Mouse (Mus musculus) adrenal gland, postnatal 14 days (tissue): ENCODE data around the gene Slc16a10. TPM values are rescaled to one million over a fixed set of nuclear protein-coding genes. Genes with fewer than 3 reads are reported as not detected.

Experiments used
- DNase-seq: peaks from one replicate; pipeline ENCODE4 v3.0.0; 2021; ENCODE audit warnings: mixed read lengths
- total RNA-seq: library from RNA; stranded (reverse); gene quantifications from 2 replicates; pipeline ENCODE4 v1.2.3, GENCODE M21; 2021

Gene Slc16a10
- total RNA-seq, 1 experiment from 2014 or later: 29.7 TPM

GRCm38 (mm10) chr10:40068595-40068994, 73.5 kb downstream of the Slc16a10 start:
- no peak for DNase-seq

- DNase-seq: no peak
Measured at GRCm38 (mm10) chr10:40067529-40067928, 74.5 kb downstream of the Slc16a10 start.

GRCm38 (mm10) chr10:40067071-40067470, 75.0 kb downstream of the Slc16a10 start:
- DNase-seq: no peak

GRCm38 (mm10) chr10:40065357-40065756, 76.7 kb downstream of the Slc16a10 start:
- no peak for DNase-seq

- no peak for DNase-seq
Measured at GRCm38 (mm10) chr10:40063291-40063890, 78.7 kb downstream of the Slc16a10 start.

- no peak for DNase-seq
Measured at GRCm38 (mm10) chr10:40062812-40063211, 79.2 kb downstream of the Slc16a10 start.

- no peak for DNase-seq
Measured at GRCm38 (mm10) chr10:40061926-40062325, 80.1 kb downstream of the Slc16a10 start.

- DNase-seq: no peak
Measured at GRCm38 (mm10) chr10:40058786-40059120, 83.3 kb downstream of the Slc16a10 start.

GRCm38 (mm10) chr10:40058062-40058785, 83.8 kb downstream of the Slc16a10 start:
- DNase-seq: peak; percentile 53

GRCm38 (mm10) chr10:40057615-40058014, 84.4 kb downstream of the Slc16a10 start:
- no peak for DNase-seq

GRCm38 (mm10) chr10:40054455-40054854, 87.6 kb downstream of the Slc16a10 start:
- no peak for DNase-seq

- no peak for DNase-seq
Measured at GRCm38 (mm10) chr10:40053896-40054295, 88.2 kb downstream of the Slc16a10 start.

- peak; percentile 37 for DNase-seq
Measured at GRCm38 (mm10) chr10:40053257-40053895, 88.7 kb downstream of the Slc16a10 start.

GRCm38 (mm10) chr10:40051997-40052396, 90.1 kb downstream of the Slc16a10 start:
- DNase-seq: no peak

GRCm38 (mm10) chr10:40050763-40051162, 91.3 kb downstream of the Slc16a10 start:
- no peak for DNase-seq

GRCm38 (mm10) chr10:40041339-40041738, 100.7 kb downstream of the Slc16a10 start:
- DNase-seq: peak; percentile 43

GRCm38 (mm10) chr10:40036686-40037560, 105.1 kb downstream of the Slc16a10 start:
- no peak for DNase-seq

GRCm38 (mm10) chr10:40034956-40035355, 107.1 kb downstream of the Slc16a10 start:
- DNase-seq: no peak

GRCm38 (mm10) chr10:40032897-40033296, 109.2 kb downstream of the Slc16a10 start:
- DNase-seq: no peak

GRCm38 (mm10) chr10:40030716-40031115, 111.3 kb downstream of the Slc16a10 start:
- no peak for DNase-seq

GRCm38 (mm10) chr10:40029610-40030009, 112.4 kb downstream of the Slc16a10 start:
- no peak for DNase-seq

GRCm38 (mm10) chr10:40028091-40028490, 114.0 kb downstream of the Slc16a10 start:
- DNase-seq: no peak

- DNase-seq: no peak
Measured at GRCm38 (mm10) chr10:40026546-40026945, 115.5 kb downstream of the Slc16a10 start.
